Mouse (Mus musculus) MEL (cell line): Measurements from ENCODE around the gene Rab8a.
A peak's percentile ranks its signal among the peaks of the same experiment; 100 is the strongest.

Experiments used
- CHD1 ChIP-seq: IDR thresholded peaks from 2 replicates; pipeline ENCODE4 v1.6.1; 2012; ENCODE audit warnings: low read depth, mild to moderate bottlenecking, inconsistent platforms, low read length, improper control_type of control experiment
- CTCF ChIP-seq, 3 experiments: IDR thresholded peaks in 2 of 3; conservative IDR thresholded peaks in 1 of 3; 2 replicates each; pipeline ENCODE4 v1.5.1; 2011 to 2012; ENCODE audit warnings: low read length in 3 of 3, low read depth in 2 of 3, mild to moderate bottlenecking in 2 of 3, improper control_type of control experiment in 1 of 3, inconsistent platforms in 1 of 3, mixed read lengths in 1 of 3, moderate library complexity in 1 of 3; ENCODE audit not compliant: control insufficient read depth in 1 of 3, insufficient read depth in 1 of 3, poor library complexity in 1 of 3, severe bottlenecking in 1 of 3
- EP300 ChIP-seq, 2 experiments: IDR thresholded peaks; 2 replicates each; pipeline ENCODE4 v1.6.1; 2011; ENCODE audit warnings: improper control_type of control experiment in 2 of 2, low read length in 2 of 2, low read depth in 1 of 2, mild to moderate bottlenecking in 1 of 2
- HCFC1 ChIP-seq: IDR thresholded peaks from 2 replicates; pipeline ENCODE4 v1.6.1; 2012; ENCODE audit warnings: low read depth, mild to moderate bottlenecking, inconsistent platforms, low read length, improper control_type of control experiment, moderate library complexity
- MAFK ChIP-seq: IDR thresholded peaks from 2 replicates; pipeline ENCODE4 v1.6.1; 2011; ENCODE audit warnings: low read depth, mild to moderate bottlenecking, low read length, improper control_type of control experiment, borderline replicate concordance
- MAZ ChIP-seq: IDR thresholded peaks from 2 replicates; pipeline ENCODE4 v1.6.1; 2012; ENCODE audit warnings: low read depth, mild to moderate bottlenecking, inconsistent platforms, low read length, improper control_type of control experiment
- MXI1 ChIP-seq: IDR thresholded peaks from 2 replicates; pipeline ENCODE4 v1.6.1; 2011; ENCODE audit warnings: mild to moderate bottlenecking, low read depth, low read length, improper control_type of control experiment
- MYC ChIP-seq: IDR thresholded peaks from 2 replicates; pipeline ENCODE4 v1.6.1; 2011; ENCODE audit warnings: low read depth, mild to moderate bottlenecking, low read length, improper control_type of control experiment, moderate library complexity
- POLR2A ChIP-seq, 2 experiments: IDR thresholded peaks; 2 replicates each; pipeline ENCODE4 v1.6.1; 2011 to 2012; ENCODE audit warnings: low read length in 2 of 2, mild to moderate bottlenecking in 2 of 2, control low read depth in 1 of 2, improper control_type of control experiment in 1 of 2, low read depth in 1 of 2, moderate library complexity in 1 of 2; ENCODE audit not compliant: control insufficient read depth in 1 of 2, insufficient read depth in 1 of 2, poor library complexity in 1 of 2
- TAL1 ChIP-seq: IDR thresholded peaks from 2 replicates; pipeline ENCODE4 v1.6.1; 2012; ENCODE audit warnings: mild to moderate bottlenecking, inconsistent platforms, low read length, moderate library complexity, mixed read lengths
- TBP ChIP-seq: IDR thresholded peaks from 2 replicates; pipeline ENCODE4 v1.8.0; 2011; ENCODE audit warnings: low read depth, low read length, improper control_type of control experiment
- USF1 ChIP-seq: IDR thresholded peaks from 2 replicates; pipeline ENCODE4 v1.6.1; 2014; ENCODE audit warnings: low read depth, mild to moderate bottlenecking, inconsistent platforms, low read length, improper control_type of control experiment, moderate library complexity
- ZC3H11A ChIP-seq: IDR thresholded peaks from 2 replicates; pipeline ENCODE4 v1.6.1; 2012; ENCODE audit warnings: low read depth, mild to moderate bottlenecking, inconsistent platforms, low read length, improper control_type of control experiment

GRCm38 (mm10) chr8:72220758-72221157 is 59.8 kb downstream of the Rab8a start:
- TF ChIP-seq MAFK (no peak), EP300 (IDR thresholded peaks at IDR 0.05; ENCODE audit: low read depth in 1 of 2, low read length in 2 of 2) (no peak), HCFC1 (no peak), ZC3H11A (no peak), POLR2A (IDR thresholded peaks at IDR 0.05; ENCODE audit: control insufficient read depth in 1 of 2, insufficient read depth in 1 of 2, low read depth in 1 of 2, low read length in 2 of 2, poor library complexity in 1 of 2) (no peak), TAL1 (no peak), CHD1 (no peak), USF1 (no peak), CTCF (IDR thresholded peaks at IDR 0.05 in 2 of 3, conservative IDR thresholded peaks at IDR 0.05 in 1 of 3; ENCODE audit: control insufficient read depth in 1 of 3, insufficient read depth in 1 of 3, low read depth in 2 of 3, low read length in 3 of 3, poor library complexity in 1 of 3, severe bottlenecking in 1 of 3) (peak; percentile 39 to 48 (median 45); a peak in 5 of 6 replicates), MYC (no peak), MXI1 (no peak), TBP (no peak), MAZ (no peak)
